Mouse (Mus musculus) adrenal gland, adult 2 months (tissue): Measurements from ENCODE around the gene 4930447C04Rik. TPM values are rescaled to one million over a fixed set of nuclear protein-coding genes. Genes with fewer than 3 reads are reported as not detected.

Experiments used
- DNase-seq: peaks from one replicate; pipeline ENCODE4 v3.0.0; 2021
- long read RNA-seq: library from polyadenylated mRNA; stranded (forward); transcript quantifications from one replicate; pipeline ENCODE4 v2.0.0, GENCODE M21; 2021
- polyA plus RNA-seq: library from polyadenylated mRNA; depleted of rRNA; stranded (reverse); fragments of >200 nt; gene quantifications from 2 replicates; pipeline ENCODE4 v1.2.3, GENCODE M21; 2012; rRNA removed
- total RNA-seq, 2 experiments: library from RNA; stranded (reverse); gene quantifications; 2 replicates each; pipeline ENCODE4 v1.2.3; 2021

The 4930447C04Rik gene
- total RNA-seq = under 1 TPM; 0.52 to 0.58 TPM
- polyA plus RNA-seq = not detected in 2 replicates
- long read RNA-seq = 0 reads

DNA sequence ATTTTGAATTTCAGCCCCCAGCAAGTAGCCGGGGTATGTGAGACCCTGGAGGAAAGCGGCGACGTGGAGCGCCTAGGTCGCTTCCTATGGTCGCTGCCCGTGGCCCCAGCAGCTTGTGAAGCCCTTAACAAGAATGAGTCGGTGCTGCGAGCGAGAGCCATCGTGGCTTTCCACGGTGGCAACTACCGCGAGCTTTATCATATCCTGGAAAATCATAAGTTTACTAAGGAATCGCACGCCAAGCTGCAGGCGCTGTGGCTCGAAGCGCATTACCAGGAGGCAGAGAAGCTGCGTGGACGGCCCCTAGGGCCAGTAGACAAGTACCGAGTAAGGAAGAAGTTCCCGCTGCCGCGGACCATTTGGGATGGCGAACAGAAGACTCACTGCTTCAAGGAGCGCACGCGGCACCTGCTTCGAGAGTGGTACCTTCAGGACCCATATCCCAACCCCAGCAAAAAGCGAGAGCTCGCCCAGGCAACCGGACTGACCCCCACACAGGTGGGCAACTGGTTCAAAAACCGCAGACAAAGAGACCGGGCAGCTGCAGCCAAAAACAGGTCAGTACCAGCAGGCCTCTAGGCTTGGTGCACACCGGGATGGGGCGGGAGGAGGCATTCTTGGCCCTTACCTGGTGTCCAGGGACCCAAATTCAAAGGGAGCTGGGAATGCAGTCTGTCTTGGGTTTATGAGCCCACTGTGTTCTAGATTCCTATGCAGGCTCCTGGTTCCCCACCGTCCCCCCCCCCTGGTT is at the start of gene 4930447C04Rik:
TSS of gene 4930447C04Rik (minus strand) at position 704 of the 751 bp plus-strand sequence.
- DNase-seq = no peak

DNA sequence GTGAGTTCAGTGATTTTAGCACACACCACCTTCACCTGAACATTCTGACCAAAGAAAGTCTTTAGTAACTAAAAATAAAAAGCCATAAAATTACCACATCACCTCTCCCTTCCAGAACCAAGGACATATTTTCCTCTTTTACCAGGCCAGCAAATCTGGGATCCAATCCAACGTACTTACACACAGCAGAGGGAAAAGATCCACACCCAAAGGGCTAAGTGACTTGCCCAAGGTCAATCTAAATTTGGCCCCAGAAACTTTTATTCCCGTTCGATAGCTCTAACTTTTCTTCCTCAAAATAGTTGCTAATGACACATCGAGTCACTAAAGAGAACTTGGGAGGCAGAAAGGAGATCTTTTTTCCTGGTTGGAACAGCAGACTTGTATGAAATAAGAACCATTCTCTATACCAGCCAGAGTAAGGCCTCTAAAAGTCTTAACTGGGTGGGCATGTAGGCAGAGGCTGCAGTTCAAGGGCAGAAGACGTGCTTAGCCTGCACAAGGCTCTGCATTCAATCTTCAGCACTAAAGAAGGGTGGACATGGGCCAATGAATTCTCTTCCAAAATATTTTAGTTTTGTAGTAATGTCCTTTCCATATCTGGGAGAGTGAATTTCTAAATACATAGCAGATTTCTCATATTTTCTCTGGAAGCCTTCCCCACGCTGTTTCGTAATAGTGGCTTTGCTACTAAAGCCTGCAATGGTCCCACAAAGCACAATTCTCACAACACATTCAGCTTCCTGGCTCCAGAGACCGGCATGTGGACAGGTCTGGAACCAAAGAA is 42.7 kb upstream of the 4930447C04Rik start:
- DNase-seq = peak; percentile 54

DNA sequence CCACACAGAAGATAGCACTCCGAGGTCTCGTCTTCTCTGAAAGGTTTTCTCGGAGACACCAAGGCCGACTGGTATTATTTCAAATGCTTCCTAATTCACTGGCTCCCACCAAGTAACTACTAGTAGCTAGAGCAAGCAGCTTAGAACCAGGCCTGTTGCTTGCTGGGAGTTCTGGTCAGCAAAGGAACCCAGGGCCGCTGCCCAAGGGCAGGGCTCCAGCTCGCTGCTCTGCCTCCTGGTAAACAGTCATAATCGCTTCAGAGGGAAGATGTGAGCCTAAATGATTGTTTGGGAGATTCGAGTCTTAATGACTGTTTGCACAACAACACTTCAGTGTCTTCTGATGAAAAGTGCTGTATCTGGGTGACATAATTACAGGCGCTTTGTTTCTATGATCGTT is 42.0 kb upstream of the 4930447C04Rik start:
- peak; percentile 50 for DNase-seq

DNA sequence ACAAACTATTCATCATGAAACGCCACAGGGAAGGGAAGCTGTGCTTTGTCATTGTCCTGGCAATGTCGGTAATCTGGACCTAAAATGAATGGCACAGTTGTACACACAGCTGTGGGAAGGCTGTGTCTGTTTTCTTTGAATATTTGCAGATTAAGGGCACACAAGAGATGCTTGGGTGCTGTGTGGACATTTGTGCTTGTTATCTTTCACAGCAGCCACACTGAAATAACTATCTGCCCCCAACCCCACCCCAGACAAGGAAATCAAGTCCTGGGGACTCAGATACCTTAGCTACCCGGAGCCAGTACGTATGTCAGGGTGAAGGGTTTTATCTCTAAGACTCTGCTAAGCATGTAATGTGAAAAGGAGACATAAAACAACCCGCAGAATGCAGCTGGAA is 38.7 kb upstream of the 4930447C04Rik start:
- DNase-seq = no peak

DNA sequence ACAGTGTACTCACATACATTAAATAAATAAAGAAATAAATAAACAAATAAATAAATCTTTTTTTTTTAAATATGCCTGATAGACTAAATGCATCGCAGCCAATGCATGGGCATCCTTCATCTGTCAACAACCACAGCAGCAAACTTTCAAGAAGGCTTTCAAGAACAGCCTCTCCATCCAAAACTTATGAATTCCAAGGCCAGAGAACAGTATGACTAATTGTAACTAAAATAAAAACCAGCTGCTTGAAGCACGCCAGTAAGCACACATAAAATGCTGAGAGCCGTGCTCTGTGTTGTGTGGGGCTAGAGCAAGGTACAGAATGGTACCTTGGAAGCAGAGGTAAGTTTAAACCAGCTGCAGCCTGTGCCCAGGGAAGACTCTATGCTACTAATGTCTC is 37.3 kb upstream of the 4930447C04Rik start:
- no peak for DNase-seq

DNA sequence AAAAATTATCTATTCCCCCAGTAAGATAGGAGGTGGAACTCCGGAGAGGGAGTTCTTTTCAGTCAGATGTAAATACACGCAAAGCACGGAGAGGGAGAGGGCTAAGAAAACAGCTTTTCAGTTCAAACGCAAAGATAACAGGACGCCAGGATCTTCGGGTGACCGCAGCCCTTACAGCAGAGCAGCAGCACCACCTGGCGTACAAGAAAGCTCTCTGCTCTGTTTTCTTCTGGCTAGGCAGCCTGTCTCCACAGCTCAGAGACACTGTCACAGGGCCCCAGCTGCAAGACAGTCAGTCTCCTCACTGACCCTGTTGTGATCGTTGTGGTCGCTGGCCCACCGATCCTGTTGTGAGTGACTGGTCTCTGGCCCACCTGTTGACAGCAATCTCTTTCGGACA is 36.1 kb upstream of the 4930447C04Rik start:
- peak; percentile 77 for DNase-seq

DNA sequence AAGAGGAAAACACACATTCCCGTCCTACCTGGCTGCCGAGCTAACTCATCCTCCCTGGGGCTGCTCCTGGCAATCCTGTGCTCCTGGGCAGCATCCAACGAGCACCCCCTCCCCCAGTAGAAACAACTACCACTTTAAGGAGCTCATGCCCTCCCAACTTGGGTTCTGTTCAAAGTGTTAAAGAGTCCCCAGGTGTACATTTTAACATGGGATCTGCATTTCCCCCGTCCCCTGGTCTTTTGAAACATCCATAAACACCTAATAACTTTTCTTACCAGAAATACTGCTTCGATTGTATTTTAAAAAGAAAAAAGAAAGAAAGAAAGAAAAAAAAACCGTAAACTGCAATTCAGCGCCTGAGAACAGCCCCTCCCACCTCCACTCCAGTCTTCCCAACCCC is 35.6 kb upstream of the 4930447C04Rik start:
- DNase-seq = no peak

DNA sequence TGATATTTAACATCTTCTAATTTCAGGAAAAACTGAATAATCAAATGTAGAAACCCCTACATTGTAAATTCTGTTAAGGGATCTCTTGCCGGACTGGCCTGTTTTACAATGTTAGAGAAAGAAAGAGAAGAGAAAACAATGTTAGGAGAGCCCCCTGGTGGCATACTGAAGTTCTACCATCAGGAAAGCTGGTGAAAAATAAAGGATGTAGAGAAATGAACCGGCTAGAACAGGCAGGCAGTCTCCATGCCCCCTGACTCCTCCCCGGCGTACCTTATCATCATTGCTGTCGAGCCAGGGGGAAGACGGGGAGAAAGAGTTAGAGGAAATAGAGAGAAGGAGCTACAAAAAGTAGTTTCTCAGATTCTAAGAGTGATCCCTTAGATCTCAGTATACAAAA is 32.6 kb upstream of the 4930447C04Rik start:
- DNase-seq = peak; percentile 27

DNA sequence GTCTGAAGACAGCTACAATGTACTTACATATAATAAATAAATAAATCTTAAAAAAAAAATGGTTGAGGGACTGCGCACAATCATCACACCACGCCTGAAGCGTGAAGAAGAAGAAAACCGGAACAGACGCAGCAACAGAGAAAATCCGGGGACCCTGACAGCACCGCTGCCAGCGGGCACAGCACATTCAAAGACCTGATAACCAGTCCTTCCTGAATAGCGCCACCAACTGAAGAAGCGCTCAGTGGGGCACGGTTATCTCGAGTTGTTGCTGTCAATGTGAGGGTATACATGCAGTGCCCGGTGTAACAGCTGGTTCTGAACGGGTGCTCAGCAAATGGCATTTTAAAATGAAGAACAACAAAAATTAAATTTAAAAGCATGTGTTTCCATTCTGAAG is 30.0 kb upstream of the 4930447C04Rik start:
- no peak for DNase-seq

DNA sequence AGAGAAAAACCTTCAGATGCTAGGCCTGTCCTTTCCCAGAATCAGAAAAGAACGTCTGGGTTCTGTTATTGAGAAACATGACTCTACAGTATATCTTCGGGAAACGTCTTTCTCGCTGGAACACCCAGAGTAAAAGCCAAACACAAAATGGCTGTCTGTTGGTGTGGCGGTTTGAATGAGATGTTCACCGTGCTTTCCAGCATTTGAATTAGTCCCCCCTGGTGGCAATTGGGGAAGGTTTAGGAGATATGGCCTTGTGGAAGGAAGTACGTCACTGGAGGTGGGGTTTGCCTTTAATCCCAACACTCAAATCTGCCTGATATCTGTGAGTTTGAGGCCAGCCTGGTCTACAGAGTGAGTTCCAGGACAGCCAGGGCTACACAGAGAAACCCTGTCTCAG is 27.0 kb upstream of the 4930447C04Rik start:
- no peak for DNase-seq

DNA sequence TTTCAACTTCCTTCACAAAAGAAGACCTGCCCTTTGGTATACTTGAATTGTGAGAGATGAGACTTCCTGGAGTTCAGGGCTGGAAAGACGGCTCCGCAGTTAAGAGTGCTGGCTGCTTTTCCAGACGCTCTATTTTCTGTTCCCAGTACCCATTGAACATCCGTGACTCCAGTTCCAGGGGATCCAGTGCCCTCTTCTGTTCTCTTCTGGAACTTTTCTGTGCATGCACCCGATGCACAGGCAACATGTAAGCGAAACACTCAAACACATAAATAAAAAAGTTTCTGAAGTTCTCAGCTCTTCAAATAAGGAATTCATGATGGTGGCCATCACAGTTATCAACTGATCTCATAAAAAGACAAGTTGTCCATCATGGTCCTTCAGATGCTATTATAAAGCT is 22.2 kb upstream of the 4930447C04Rik start:
- DNase-seq = no peak

DNA sequence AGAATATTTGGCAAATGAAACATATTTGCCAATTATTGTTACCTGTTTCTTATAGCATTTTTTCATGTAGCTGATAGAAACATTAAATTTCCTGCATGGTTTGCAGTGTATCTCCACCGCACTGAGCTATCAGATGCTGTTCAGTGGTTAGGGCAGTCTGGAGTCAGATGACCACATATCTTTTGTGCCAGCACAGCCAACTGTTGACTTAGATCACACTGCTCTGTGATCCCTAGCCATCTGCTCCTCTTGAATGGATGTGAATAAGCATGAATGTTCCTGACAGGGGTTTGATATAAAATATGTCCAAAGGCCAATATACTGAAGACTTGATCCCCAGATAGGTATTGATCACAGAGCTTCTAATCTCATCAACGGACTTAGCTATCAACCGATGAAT is 17.9 kb upstream of the 4930447C04Rik start:
- DNase-seq = no peak

DNA sequence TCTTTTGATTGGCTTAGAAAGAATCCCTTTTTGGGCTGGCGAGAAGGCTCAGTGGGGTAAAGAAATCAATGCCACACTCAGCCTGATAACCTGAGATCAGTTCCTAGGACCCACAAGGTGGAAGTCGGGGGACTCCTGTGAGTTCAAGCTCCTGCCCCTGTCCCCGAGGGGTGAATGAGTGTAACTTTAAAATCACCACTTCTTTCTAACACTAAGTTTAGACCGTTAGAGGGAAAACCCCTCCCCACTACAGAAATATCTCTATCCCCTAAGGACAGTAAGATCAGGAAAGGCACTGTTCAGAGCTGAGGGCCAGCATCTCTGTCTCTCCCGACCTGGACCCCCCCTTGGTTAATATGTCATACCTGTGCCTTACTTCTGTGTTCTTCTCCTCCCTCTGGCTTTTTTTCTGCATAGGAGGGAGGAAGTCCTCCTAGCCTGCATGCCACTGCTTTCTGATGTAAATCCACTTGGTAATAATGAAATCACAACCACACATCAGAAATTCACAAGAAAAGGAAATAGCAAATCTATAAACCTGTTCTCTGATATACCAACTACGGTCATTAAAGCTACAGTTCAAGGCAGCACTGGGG is 17.4 kb upstream of the 4930447C04Rik start:
- DNase-seq = no peak

DNA sequence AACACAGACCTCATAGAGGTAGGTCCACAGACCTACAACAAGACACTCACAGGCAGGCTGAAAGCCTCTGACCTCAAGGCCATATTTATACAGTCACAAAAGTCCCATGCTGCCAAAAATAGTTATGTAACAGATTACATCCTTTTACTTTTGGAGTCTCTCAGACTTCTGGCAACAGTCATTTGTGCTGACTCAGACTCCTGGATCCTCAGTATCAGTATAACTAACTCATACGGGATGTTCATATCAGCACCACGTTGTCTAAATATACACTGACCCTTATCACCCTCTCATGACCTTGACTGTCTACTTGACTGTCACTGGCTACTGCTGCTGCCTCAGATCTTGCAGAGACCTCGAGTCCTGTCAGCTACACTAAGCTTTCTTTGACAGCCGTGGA is 14.3 kb upstream of the 4930447C04Rik start:
- DNase-seq = peak; percentile 25

DNA sequence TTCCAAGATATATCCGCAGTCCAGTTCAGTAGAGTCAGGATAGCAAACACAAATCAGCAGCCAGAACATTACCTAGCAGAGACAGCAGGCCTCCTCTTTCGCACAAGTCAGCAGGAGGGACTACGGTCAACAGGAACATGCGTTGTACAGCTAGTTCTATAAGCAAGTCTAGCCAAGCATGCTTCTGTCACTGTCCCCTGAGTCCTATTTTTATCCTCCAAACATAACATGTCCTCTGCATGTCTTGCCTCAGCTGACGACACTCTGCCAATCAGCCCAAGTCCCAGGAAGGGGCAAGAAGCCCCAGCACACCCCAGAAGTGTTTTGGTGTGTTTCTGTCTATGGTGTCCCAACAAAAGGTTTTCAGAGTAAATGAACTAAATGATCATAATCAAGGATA is 13.3 kb upstream of the 4930447C04Rik start:
- DNase-seq = no peak

DNA sequence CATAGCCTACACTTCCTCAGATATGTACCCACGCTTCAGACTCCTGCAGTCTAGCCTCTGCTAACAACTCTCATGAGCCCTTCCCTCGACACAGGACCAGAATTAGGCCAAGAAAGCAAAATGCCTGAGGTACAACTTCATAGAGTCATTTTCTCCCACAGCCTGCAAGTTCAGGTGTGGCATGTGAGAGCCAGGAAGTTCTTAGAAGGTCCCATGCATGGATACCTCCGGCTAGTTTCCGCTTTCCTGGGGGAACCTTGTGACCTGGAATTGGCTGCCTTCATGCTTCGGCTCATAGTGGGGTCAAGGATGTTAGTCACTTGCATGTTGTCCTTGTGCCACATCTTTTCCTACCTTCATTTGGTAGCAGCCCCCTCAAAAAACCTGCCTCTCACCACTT is 12.5 kb upstream of the 4930447C04Rik start:
- DNase-seq = no peak

DNA sequence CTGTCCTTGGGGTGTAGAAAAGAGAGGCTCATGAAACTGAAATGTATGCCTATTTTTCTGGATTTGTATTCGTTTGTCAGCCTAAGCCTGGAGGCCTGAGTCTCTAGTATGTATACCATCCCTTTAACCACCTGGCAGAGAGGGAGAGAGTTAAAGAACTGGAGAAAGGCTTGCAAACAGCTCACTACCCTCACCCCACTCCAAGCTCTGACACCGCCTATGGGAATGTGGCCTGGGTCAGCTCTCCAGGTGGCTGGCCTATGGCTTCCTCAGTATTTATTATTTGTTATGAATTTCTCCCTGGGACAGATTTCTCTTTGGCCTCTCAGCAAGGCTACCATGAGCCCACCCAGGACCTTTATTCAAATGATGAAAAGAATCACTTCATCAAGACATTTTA is 6.8 kb upstream of the 4930447C04Rik start:
- DNase-seq = no peak

DNA sequence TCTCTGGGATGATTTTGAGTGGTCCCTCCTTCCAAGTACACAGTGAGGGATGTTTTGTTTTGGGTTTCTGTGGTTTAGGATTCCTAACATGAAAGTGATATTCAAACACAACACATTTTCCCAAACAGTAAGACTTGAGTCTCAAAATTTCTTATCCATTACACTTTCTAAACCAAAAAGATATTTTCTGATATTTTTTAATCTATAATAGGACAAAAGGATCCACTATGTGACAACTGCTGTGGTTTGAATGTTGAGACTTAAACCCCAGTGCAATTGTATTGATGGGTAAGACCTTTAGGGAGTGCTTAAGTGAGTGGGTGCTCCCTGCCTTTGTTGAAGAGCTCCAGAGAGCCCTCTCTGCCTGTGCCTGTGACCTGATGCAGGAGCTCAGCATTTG is 6.2 kb upstream of the 4930447C04Rik start:
- DNase-seq = no peak

DNA sequence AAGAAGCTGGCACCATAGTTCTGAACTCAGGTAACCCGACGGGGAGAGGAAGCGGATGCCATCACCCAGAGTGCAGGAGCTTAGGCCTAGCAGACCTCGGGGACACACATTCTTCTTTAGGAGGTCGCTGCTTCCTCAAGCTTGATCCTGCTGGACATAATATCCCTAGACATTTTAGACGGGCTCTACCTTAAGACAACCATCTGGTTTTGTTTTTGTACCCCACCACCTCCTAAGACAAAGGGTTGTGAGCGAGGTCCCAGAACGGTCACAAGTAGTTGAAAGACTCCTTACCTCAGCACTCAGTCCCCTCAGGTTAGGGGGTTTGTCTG is 5.5 kb upstream of the 4930447C04Rik start:
- DNase-seq = no peak

DNA sequence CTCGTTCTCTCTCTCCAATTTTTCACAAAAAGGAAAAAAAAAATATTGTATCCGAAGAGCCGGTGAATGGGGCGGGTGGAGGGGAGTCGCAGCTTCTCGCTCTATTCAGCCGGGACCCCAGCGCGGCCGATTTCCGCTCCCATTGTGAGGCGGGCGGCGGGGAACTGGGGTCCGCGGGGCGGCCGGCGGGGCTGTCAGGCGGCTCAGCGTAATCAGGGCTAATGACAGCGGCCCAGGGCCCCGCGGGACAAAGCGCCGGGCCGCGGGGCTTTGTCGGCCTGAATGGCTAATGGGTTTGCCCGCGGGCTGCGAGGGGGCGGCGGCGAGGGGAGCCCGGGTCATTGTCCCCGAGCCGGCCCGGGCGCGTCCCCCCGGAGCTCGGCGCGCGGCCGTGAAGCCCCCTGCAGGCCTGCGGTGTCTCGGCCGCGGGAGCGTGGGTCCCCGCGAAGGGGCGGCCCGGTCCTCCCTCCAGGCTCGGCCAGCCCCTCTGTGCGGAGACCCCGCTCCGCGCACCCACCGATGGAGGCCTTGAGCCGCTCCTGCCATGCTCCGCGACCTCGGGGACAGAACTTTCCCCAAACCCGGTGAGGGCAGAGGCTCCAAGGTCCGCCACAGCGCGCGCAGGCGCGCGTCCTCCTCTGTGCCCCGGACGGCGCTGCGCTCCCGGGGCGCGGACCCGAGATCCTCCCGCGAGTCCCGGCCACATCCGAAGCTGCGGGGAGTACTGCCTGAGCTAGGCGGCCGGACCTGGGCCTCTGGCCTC is 4.9 kb upstream of the 4930447C04Rik start:
- no peak for DNase-seq

DNA sequence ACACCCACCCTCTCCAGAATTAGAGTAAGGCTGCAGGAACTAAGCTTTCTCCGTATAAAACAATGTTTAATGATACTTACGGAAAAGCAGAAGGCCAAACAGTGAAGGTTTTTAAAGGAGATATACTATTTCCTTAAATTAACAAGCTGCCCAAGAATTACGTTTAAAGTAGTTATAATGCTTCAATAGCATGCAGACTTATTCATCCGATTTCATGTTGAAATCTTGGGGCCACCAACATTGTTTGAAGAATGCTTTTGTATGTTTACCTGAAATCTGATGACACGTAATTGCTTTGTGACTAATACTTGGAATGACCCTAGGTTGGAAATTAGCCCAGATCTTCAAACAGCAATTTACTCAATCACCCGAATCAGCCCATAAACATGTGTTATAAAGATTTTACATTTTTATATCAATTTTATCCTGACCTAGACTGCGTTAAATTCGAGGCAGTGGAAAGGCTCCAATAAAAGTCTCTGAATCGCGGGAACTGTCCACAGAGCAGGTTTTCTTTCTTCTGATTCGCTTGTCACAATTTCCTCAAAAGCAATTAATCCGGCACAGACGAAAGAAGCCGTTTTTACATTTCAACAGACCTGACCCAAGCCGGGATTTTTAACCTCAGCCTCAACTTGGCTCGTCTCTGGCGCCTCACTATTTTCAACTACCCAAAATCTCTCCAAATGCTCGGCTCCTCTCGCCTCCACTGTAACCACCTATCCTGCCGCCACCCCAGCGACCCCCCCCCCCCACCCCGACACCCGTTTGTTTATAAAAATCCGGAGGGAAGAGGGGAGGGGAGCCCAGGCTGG is 4.0 kb upstream of the 4930447C04Rik start:
- DNase-seq = no peak
